Mouse (Mus musculus) heart, adult 18-20 months (tissue): ENCODE measurements around the gene Eif3j1. TPM values are rescaled to one million over a fixed set of nuclear protein-coding genes. Genes with fewer than 3 reads are reported as not detected.
A peak's percentile ranks its signal among the peaks of the same experiment; 100 is the strongest.
"Not testable (repeated sequence)": the region's sequence is repeated elsewhere in the genome, so short reads cannot be mapped to it uniquely, and the experiment has no call there.

Experiments
- DNase-seq, 2 experiments: peaks; one replicate each; pipeline ENCODE4 v3.0.0; 2021 to 2022; ENCODE audit warnings: mixed read lengths in 1 of 2
- microRNA-seq, 2 experiments: library from miRNA; unstranded; fragments of <30 nt; microRNA quantifications; one replicate each; pipeline ENCODE4 v1.2.0; 2022
- total RNA-seq, 2 experiments: library from RNA; stranded (reverse); gene quantifications; 2 replicates each; pipeline ENCODE4 v1.2.3; 2021

Gene Eif3j1
- total RNA-seq, 2 experiments from 2014 or later = 22.1 to 22.3 TPM

DNA sequence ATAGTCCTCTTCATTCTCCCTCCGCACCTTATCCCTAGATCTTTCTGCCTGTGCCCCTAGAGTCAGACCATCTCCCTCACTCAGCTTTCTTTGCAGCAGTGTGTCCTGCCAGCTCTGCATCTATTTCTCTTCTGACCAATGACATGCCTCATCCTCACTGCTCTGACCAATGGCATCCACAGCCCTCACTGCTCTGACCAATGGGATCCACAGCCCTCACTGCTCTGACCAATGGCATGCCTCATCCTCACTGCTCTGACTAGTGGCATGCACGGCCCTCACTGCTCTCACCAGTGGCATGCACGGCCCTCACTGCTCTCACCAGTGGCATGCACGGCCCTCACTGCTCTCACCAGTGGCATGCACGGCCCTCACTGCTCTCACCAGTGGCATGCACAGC lies 69.3 kb downstream of the Eif3j1 start:
- not testable (repeated sequence) for DNase-seq

DNA sequence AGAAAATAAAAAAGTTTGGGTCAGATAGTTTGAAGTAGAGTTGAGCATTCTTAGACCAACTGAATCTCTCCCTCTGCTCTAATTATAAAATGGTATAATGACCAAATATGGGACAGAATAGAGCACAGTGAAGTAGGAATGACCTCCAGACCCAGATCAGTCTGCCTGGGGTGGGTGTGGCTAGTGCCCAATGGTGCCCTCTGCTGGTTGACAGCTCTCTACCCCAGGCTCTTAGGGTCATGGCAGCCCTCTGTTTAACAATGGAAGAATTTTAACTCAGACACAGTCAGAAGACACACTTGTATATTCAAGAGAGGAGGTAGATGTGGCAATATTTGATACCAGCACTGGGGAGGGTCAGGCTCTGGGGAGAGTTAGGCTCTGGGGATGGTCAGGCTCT lies 73.7 kb downstream of the Eif3j1 start:
- DNase-seq = peak in 1 of 2 experiments; percentile 11

Small RNAs within 50 kb of the gene (microRNA-seq; reads per million reads assigned to microRNA genes)
- gene Gm47314 = 0 reads per million in 2 experiments

Other genes starting within 250 kb of the Eif3j1 start
- gene Frmd5, start 221.5 kb upstream of the Eif3j1 start, total RNA-seq = 100 to 1,000 TPM; 258 to 268 TPM
- gene Casc4, start 161.6 kb upstream of the Eif3j1 start, total RNA-seq = 10 to 100 TPM in 1 of 2 experiments, 1 to 10 TPM in 1; 8.9 to 12.7 TPM
- 10 to 100 TPM; 11.2 to 13.6 TPM for gene Ctdspl2, start 72.5 kb upstream of the Eif3j1 start, total RNA-seq
- not detected for gene Mageb3, start 72.5 kb upstream of the Eif3j1 start, total RNA-seq
- gene Spg11, start 89.8 kb downstream of the Eif3j1 start, total RNA-seq = 10 to 100 TPM; 10.7 to 13.1 TPM
- 100 to 1,000 TPM; 297 to 515 TPM for gene B2m, start 119.1 kb downstream of the Eif3j1 start, total RNA-seq
- not detected for gene Trim69, start 132.2 kb downstream of the Eif3j1 start, total RNA-seq
- gene Patl2, start 157.6 kb downstream of the Eif3j1 start, total RNA-seq = not detected
- not detected for gene Terb2, start 157.7 kb downstream of the Eif3j1 start, total RNA-seq
- 100 to 1,000 TPM; 206 to 214 TPM for gene Sord, start 206.2 kb downstream of the Eif3j1 start, total RNA-seq